Mouse (Mus musculus): Measurements from ENCODE around the gene Ttk. TPM values are rescaled to one million over a fixed set of nuclear protein-coding genes. Genes with fewer than 3 reads are reported as not detected.

The Ttk gene
- polyA plus RNA-seq, 1 experiment = 0.48 TPM

DNA sequence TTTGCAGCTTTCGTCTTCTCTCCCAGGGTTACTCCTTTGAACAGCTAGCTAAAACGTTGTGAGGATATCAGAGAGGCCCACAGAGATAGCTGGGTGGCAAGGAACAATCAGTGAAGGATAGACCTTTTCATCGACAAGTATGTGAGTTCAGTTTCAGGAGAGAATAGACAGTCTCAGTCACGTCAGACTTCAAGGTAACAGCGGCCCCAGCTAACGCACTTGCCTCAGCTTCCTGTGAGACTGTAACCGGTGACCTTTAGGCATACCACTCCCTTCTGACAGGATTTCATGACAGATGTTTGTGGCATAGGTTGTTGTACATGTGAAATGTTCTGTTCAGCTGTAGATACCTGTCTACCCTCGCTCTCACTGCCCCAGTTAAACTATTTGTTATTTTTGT, 58.6 kb downstream of the Ttk start:
- no peak for DNase-seq (ENCODE audit: extremely low spot score in 1 of 2, low spot score in 1 of 2)

GRCm38 (mm10) chr9:83893767-83894330, 59.4 kb downstream of the Ttk start:
- DNase-seq (ENCODE audit: extremely low spot score in 1 of 2, low spot score in 1 of 2) = no peak

- no peak for DNase-seq (ENCODE audit: extremely low spot score in 1 of 2, low spot score in 1 of 2)
These were observed 67.6 kb downstream of the Ttk start for GRCm38 (mm10) chr9:83902086-83902485.

DNA sequence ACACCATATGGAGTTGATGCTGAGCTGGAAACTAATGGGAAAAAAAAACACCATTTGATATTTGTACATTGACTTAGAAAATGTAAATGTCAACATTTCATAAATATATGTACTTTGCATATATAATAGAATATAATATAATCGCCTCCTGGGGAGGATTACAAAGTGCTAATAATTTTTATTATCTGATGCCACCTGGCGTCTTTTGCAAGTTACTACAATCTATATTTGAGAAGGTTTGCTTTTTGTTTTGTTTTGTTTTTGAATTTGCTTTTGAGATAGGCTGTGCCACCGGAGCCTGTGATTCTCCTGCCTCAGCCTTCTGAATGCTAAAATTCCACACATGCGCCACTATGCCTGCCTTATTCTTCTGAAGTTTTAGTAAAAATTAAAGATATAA, 71.3 kb downstream of the Ttk start:
- DNase-seq (ENCODE audit: extremely low spot score in 1 of 2, low spot score in 1 of 2) = peak in 1 of 2 experiments; percentile 19

DNA sequence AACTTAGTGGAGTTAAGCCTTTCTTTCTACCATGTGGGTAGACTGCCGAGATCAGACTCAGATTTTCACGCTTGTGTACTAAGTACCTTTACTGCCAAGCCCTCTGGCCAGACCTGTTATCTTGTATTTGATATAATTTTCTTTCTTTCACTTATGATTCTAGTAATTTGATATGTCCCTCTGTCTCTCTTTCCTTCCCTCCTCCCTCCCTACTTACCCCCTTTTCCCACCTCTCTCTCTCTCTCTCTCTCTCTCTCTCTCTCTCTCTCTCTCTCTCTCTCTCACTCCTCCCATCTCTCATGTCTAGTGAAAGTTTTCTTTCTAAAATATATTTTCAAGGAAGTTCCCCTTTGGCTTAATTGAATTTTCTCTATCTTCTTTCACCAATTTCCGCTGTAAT, 72.5 kb downstream of the Ttk start:
- no peak for DNase-seq (ENCODE audit: extremely low spot score in 1 of 2, low spot score in 1 of 2)

- no peak for DNase-seq (ENCODE audit: extremely low spot score in 1 of 2, low spot score in 1 of 2)
These were observed 75.3 kb downstream of the Ttk start for GRCm38 (mm10) chr9:83909836-83910235.

- DNase-seq (ENCODE audit: extremely low spot score in 1 of 2, low spot score in 1 of 2) = no peak
These were observed 76.4 kb downstream of the Ttk start for GRCm38 (mm10) chr9:83910926-83911325.

Other genes starting within 250 kb of the Ttk start
- gene Elovl4, start 28.4 kb upstream of the Ttk start, polyA plus RNA-seq (2012; rRNA removed) = 35.2 and 39.7 TPM in 2 replicates
- gene Bckdhb, start 90.5 kb downstream of the Ttk start, polyA plus RNA-seq (2012; rRNA removed) = 34.8 and 40.1 TPM in 2 replicates